Mouse (Mus musculus) intestine, postnatal 0 days (tissue): ENCODE measurements around the gene Smc3. TPM values are rescaled to one million over a fixed set of nuclear protein-coding genes. Genes with fewer than 3 reads are reported as not detected.

Source experiments
- ATAC-seq: fragments of 200-750 bp; cut with Nextera tagmentation; 2 replicates; pipeline ENCODE4 v1.8.0; 2017; ENCODE audit warnings: mild to moderate bottlenecking, moderate TSS enrichment, moderate library complexity
- H3K27ac ChIP-seq: fragments of 300-500 bp; sonication (generic); 2 replicates; pipeline ENCODE4 v1.5.1; 2014; ENCODE audit warnings: mild to moderate bottlenecking, low read depth, low read length, moderate library complexity
- H3K27me3 ChIP-seq: fragments of 300-500 bp; sonication (generic); replicated peaks from 2 replicates; pipeline ENCODE4 v1.6.1; 2014; ENCODE audit warnings: low read length, mixed read lengths; ENCODE audit not compliant: control insufficient read depth, insufficient read depth
- H3K36me3 ChIP-seq: fragments of 300-500 bp; sonication (generic); 2 replicates; pipeline ENCODE4 v1.6.1; 2014; ENCODE audit warnings: mild to moderate bottlenecking, moderate library complexity; ENCODE audit not compliant: control insufficient read depth, insufficient read depth
- H3K4me1 ChIP-seq: fragments of 300-500 bp; sonication (generic); replicated peaks from 2 replicates; pipeline ENCODE4 v1.6.1; 2014; ENCODE audit warnings: antibody characterized with exemption, low read length, mixed read lengths; ENCODE audit not compliant: control insufficient read depth, insufficient read depth
- H3K4me2 ChIP-seq: fragments of 300-500 bp; sonication (generic); replicated peaks from 2 replicates; pipeline ENCODE4 v1.6.1; 2014; ENCODE audit warnings: low read depth, mild to moderate bottlenecking, moderate library complexity
- H3K4me3 ChIP-seq: fragments of 300-500 bp; sonication (generic); 2 replicates; pipeline ENCODE4 v1.5.1; 2014; ENCODE audit warnings: low read depth, low read length
- H3K9ac ChIP-seq: fragments of 300-500 bp; sonication (generic); 2 replicates; pipeline ENCODE4 v1.6.1; 2014; ENCODE audit warnings: mild to moderate bottlenecking, low read depth, low read length
- H3K9me3 ChIP-seq: fragments of 300-500 bp; sonication (generic); 2 replicates; pipeline ENCODE4 v1.6.1; 2016; ENCODE audit warnings: mixed run types; ENCODE audit not compliant: control insufficient read depth
- CTCF ChIP-seq: sonication (generic); IDR thresholded peaks from 2 replicates; pipeline ENCODE4 v1.5.1; 2016; ENCODE audit warnings: low read depth, mild to moderate bottlenecking, control low read depth, antibody characterized with exemption, moderate library complexity
- whole genome bisulfite sequencing: fragments of 180-500 bp; shearing (Covaris S2); extraction: QIAGEN DNeasy Blood & Tissue Kit; methylation state at CpG from one replicate; pipeline ENCODE4 v1.1.7; 2014; 5-methylcytosine and 5-hydroxymethylcytosine counted together
- polyA plus RNA-seq: library from polyadenylated mRNA; unstranded; fragments of >200 nt; fragmentation: Nextera tagmentation; extraction: Ambion mirVana; gene quantifications from 2 replicates; pipeline ENCODE4 v1.2.1, GENCODE M21; 2015

Gene Smc3
- polyA plus RNA-seq, 1 experiment from 2014 or later: 24.4 TPM

DNA sequence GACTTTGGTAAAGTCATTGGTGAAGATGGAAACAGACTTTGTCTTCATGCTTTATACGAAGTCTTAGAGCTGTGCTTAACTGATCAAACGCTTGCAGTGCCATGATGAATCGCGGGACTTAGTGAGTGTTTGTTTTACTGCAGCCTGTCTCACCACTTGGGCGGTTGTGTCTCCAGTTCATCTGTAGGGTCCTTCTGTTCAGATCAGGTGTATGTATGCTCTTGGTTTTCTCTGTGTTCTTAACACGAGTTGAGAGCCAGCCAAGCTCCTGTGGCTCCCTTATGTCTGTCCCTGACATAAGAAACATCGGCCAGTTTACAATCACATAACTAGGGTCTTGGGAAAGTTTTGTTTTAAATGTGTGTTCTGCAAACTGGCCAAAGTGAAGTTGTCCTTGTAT lies 79.8 kb downstream of the Smc3 start:
- TF ChIP-seq CTCF: no peak
- no peak overlapping the region for H3K27ac ChIP-seq
- H3K4me2 ChIP-seq: no peak overlapping the region
- no peaks in the 10 kb centered on the region for H3K36me3 ChIP-seq
- H3K4me1 ChIP-seq: no peaks in the 10 kb centered on the region
- H3K9ac ChIP-seq: no peak overlapping the region
- H3K9me3 ChIP-seq: no peaks in the 10 kb centered on the region
- H3K4me3 ChIP-seq: no peak overlapping the region
- 72% methylated on average over 7 of the region's 7 CpGs for WGBS
- no peak for ATAC-seq
- H3K27me3 ChIP-seq: peaks cover 41% of the 10 kb centered on the region

- no peak overlapping the region for H3K4me3 ChIP-seq
- no peaks in the 10 kb centered on the region for H3K4me1 ChIP-seq
- H3K27me3 ChIP-seq: peaks cover 19% of the 10 kb centered on the region
- no peak for TF ChIP-seq CTCF
- WGBS: 49% methylated on average over 8 of the region's 8 CpGs
- no peak for ATAC-seq
- H3K9me3 ChIP-seq: no peaks in the 10 kb centered on the region
- H3K4me2 ChIP-seq: no peak overlapping the region
- H3K9ac ChIP-seq: no peak overlapping the region
- no peaks in the 10 kb centered on the region for H3K36me3 ChIP-seq
- no peak overlapping the region for H3K27ac ChIP-seq
Observed at GRCm38 (mm10) chr19:53682427-53682826, 82.2 kb downstream of the Smc3 start.

DNA sequence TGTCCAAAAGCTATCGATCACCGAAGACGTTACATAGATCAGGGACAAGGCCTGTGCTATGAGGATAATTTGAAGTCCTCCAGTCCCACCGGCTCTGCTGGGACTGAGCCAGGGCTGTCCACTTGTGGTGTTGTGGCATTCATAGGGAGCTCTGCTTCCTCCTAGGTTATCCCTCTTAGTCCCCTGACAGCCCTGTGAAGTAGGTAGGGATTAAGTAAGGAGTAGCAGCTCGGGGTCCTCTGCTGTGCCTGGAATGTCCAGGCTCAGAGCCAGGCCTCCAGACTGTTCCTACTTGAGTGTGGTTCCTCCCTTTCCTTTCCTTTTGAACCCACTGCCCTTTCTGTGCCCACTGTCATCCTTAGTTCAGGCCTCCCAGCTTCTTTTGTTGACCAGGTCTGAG lies 87.4 kb downstream of the Smc3 start:
- no peak overlapping the region for H3K4me3 ChIP-seq
- 86% methylated on average over 4 of the region's 5 CpGs for WGBS
- no peak for TF ChIP-seq CTCF
- H3K27ac ChIP-seq: no peak overlapping the region
- no peak for ATAC-seq
- H3K9me3 ChIP-seq: no peaks in the 10 kb centered on the region
- H3K36me3 ChIP-seq: no peaks in the 10 kb centered on the region
- H3K27me3 ChIP-seq: 0 out of 2 replicates have a peak, but pooled peaks cover 2% of the 10 kb centered on the region
- no peak overlapping the region for H3K9ac ChIP-seq
- no peaks in the 10 kb centered on the region for H3K4me1 ChIP-seq
- H3K4me2 ChIP-seq: no peak overlapping the region

DNA sequence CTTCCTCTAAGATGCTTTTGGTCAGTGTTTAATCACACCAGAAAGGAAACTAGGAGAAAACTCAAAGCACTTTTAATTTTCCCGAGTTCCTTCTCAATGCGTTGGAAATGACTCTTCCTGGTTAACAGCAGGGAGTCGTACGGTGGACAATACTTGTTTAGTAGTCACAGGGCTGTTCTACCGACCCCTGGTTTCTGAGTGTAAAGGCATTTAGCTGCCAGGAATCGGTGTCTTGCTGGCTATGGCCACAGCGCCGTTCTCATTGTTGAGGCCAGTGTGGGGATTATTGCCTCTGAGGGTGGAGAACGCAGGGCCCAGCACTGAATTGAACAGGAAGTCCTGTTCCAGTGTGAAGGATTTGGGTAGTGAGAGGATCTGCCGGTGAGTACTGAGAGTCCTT lies 90.6 kb downstream of the Smc3 start:
- no peak for ATAC-seq
- H3K27ac ChIP-seq: no peak overlapping the region
- H3K4me3 ChIP-seq: no peak overlapping the region
- H3K9me3 ChIP-seq: no peaks in the 10 kb centered on the region
- no peaks in the 10 kb centered on the region for H3K36me3 ChIP-seq
- H3K27me3 ChIP-seq: no peaks in the 10 kb centered on the region
- no peak for TF ChIP-seq CTCF
- 74% methylated on average over 10 of the region's 10 CpGs for WGBS
- no peak overlapping the region for H3K9ac ChIP-seq
- no peaks in the 10 kb centered on the region for H3K4me1 ChIP-seq
- no peak overlapping the region for H3K4me2 ChIP-seq

DNA sequence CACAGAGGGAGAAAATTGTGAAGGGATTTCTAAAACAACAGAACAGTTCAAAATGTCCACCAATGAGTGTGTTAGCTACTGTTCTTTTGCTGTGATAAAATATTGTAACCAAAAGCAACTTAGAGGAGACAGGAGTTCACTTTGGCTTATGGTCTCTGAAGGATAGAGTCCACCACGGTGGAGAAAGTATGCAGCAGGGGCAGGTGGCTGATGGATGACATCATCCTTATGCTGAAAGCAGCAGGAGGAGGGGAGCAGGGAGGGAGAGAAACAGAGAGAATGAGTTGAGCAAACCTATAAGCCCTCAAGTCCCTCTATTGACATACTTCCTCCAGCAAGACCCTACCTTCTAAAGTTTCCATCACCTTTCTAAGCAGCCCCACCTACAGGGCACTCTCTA lies 93.8 kb downstream of the Smc3 start:
- H3K4me1 ChIP-seq: no peaks in the 10 kb centered on the region
- no peaks in the 10 kb centered on the region for H3K27me3 ChIP-seq
- no peak for TF ChIP-seq CTCF
- no peak overlapping the region for H3K9ac ChIP-seq
- no peaks in the 10 kb centered on the region for H3K9me3 ChIP-seq
- no peak overlapping the region for H3K4me2 ChIP-seq
- H3K27ac ChIP-seq: no peak overlapping the region
- 33% methylated on average over 1 of the region's 1 CpGs for WGBS
- H3K4me3 ChIP-seq: no peak overlapping the region
- no peak for ATAC-seq
- H3K36me3 ChIP-seq: no peaks in the 10 kb centered on the region

Other genes with a start within 250 kb of the Smc3 start
- not detected in 2 replicates for gene Gm10197, start 228.6 kb upstream of the Smc3 start, polyA plus RNA-seq
- 36.2 and 36.3 TPM in 2 replicates for gene Smndc1, start 209.8 kb upstream of the Smc3 start, polyA plus RNA-seq
- 12.4 and 14.6 TPM in 2 replicates for gene Dusp5, start 71.3 kb upstream of the Smc3 start, polyA plus RNA-seq
- gene Nutf2-ps1, start 11.3 kb upstream of the Smc3 start, polyA plus RNA-seq: 105 and 125 TPM in 2 replicates
- gene Rbm20, start 76.9 kb downstream of the Smc3 start, polyA plus RNA-seq: 0.42 and 0.52 TPM in 2 replicates